Mouse (Mus musculus): ENCODE measurements around the gene Il13.

Il13 gene

GRCm38 (mm10) chr11:53634556-53634955 is at the start of gene Il13:
TSS of gene Il13 (minus strand) at chr11:53634702.
- DNase-seq (ENCODE audit: low read depth): no peak

- no peak for DNase-seq (ENCODE audit: low read depth)
Observed at GRCm38 (mm10) chr11:53682994-53683530, 48.6 kb upstream of the Il13 start.

- no peak for DNase-seq (ENCODE audit: low read depth)
Observed at GRCm38 (mm10) chr11:53682170-53682569, 47.7 kb upstream of the Il13 start.

GRCm38 (mm10) chr11:53681686-53682085 is 47.2 kb upstream of the Il13 start:
- DNase-seq (ENCODE audit: low read depth): no peak

GRCm38 (mm10) chr11:53680141-53680540 is 45.6 kb upstream of the Il13 start:
- no peak for DNase-seq (ENCODE audit: low read depth)

GRCm38 (mm10) chr11:53671414-53671813 is 36.9 kb upstream of the Il13 start:
- DNase-seq (ENCODE audit: low read depth): no peak

GRCm38 (mm10) chr11:53664091-53664490 is 29.6 kb upstream of the Il13 start:
- no peak for DNase-seq (ENCODE audit: low read depth)

- DNase-seq (ENCODE audit: low read depth): no peak
Observed at GRCm38 (mm10) chr11:53662794-53663674, 28.5 kb upstream of the Il13 start.

- no peak for DNase-seq (ENCODE audit: low read depth)
Observed at GRCm38 (mm10) chr11:53657828-53658227, 23.3 kb upstream of the Il13 start.

GRCm38 (mm10) chr11:53657381-53657780 is 22.9 kb upstream of the Il13 start:
- no peak for DNase-seq (ENCODE audit: low read depth)

- DNase-seq (ENCODE audit: low read depth): peak; percentile 21
Observed at GRCm38 (mm10) chr11:53656558-53657202, 22.2 kb upstream of the Il13 start.

GRCm38 (mm10) chr11:53655043-53655442 is 20.5 kb upstream of the Il13 start:
- no peak for DNase-seq (ENCODE audit: low read depth)

GRCm38 (mm10) chr11:53652427-53652826 is 17.9 kb upstream of the Il13 start:
- no peak for DNase-seq (ENCODE audit: low read depth)

- DNase-seq (ENCODE audit: low read depth): no peak
Observed at GRCm38 (mm10) chr11:53651441-53651840, 16.9 kb upstream of the Il13 start.

GRCm38 (mm10) chr11:53644017-53644416 is 9.5 kb upstream of the Il13 start:
- no peak for DNase-seq (ENCODE audit: low read depth)

GRCm38 (mm10) chr11:53642744-53643279 is 8.3 kb upstream of the Il13 start:
- DNase-seq (ENCODE audit: low read depth): no peak

GRCm38 (mm10) chr11:53637803-53638260 is 3.3 kb upstream of the Il13 start:
- no peak for DNase-seq (ENCODE audit: low read depth)

GRCm38 (mm10) chr11:53637046-53637802 is 2.7 kb upstream of the Il13 start:
- no peak for DNase-seq (ENCODE audit: low read depth)

GRCm38 (mm10) chr11:53636183-53636646 is 1.7 kb upstream of the Il13 start:
- DNase-seq (ENCODE audit: low read depth): no peak

- no peak for DNase-seq (ENCODE audit: low read depth)
Observed at GRCm38 (mm10) chr11:53635590-53636182, 1.2 kb upstream of the Il13 start.

- no peak for DNase-seq (ENCODE audit: low read depth)
Observed at GRCm38 (mm10) chr11:53633644-53634043, 858 bp downstream of the Il13 start.
